Mouse (Mus musculus): ENCODE measurements around the gene Fam222b.

Fam222b gene

DNA sequence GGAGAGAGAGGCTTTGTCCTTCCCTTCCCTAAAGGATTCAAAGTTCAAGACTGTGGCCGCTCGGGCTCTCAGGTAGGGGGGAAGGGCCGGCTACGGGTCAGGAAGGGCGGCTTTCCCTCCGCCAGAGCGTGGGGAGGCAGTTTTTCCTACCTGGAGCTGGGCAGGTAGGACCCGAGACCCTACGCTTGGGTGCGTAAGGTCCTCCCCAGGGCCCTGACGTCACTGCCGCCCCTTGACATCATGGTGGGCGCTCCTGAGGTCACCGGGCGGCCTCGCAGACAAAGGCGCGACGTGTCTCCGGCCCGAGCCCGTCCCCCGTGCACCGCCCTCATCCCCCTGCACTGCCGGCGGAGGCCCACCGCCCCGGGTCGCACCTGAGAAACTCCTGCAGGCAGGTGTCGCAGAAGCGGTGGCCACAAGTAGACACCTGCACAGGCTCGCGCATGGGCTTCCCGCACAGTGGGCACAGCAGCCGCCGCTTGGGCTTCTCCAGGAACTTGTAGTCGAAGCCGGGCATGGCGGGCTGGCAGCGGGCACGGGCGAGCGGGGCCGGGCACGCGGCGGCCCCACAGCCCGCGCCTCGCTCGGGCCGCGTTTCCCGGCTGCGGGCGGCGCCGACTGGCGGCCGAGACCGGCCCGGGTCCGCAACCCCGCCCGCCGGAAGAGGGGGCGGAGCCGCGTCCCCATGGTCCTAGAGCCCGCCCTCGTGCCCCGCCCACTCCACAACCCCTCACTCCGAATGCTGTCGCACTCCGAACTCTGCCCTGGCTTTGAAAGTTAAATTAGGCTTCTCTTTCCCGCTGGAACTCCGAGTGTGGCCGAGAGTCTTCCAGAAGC, 70.7 kb downstream of the Fam222b start, which contains the start of gene Traf4:
Gene Traf4, minus strand, starts transcription at position 666 of the 837 bp plus-strand sequence.
- peak; percentile 60 to 66 for DNase-seq (ENCODE audit: low spot score in 2 of 2)

DNA sequence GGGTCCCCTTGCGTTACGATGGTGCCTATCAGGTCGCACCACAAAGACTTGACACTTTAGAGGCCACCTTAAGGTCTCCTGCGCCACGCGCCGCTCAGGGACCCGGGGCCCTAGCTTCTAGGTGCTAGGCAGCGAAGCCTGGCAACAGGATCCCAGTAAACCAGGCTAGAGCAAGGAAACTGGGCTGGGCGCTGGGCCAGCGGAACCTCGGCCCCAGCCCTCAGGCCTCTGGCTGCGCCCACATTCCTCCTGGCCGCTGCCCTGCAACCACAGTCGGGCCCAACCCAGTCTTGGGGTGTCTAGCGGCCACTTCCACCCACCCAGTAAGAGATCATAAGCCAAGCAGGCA, 71.3 kb downstream of the Fam222b start:
- no peak for DNase-seq (ENCODE audit: low spot score in 2 of 2)

DNA sequence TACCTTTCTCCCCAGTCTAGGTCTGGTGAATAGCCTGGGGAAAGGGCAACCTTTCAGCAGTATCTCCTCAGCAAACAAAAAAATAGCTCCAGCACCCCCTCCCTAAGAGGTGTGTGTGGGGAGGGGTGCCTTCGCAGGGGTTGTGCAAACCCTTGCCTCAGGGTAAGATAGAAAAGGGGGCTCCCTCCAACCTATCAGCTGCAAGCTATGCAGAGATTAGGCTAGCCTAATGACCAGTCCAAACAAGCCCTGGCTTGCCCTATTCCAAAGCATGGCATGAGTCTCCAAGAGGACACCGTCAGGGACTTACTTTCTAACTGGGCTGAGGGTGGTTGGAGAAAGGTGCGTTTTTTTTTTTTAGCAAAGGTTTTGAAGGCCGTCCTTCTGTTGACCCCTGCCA, 71.7 kb downstream of the Fam222b start:
- no peak for DNase-seq (ENCODE audit: low spot score in 2 of 2)

DNA sequence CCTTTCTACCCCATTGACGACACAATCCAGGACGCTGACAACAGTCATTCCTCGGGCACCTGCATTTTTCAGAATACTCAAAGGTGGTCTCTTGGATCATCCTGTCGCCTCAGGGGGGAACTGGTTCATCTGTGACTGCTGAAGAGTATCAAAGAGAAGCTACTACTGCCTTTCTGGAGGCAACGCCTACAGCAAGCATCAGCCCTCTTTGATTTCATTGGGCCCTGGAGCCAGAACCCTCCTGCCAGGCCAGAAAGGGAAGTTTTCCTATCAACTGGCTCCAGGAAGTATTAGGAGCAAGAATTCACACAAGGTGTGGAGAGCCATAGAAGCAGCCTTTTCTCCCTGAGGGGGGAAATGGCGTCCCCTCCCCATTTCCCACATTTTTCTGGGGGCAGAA, 72.2 kb downstream of the Fam222b start:
- no peak for DNase-seq (ENCODE audit: low spot score in 2 of 2)

DNA sequence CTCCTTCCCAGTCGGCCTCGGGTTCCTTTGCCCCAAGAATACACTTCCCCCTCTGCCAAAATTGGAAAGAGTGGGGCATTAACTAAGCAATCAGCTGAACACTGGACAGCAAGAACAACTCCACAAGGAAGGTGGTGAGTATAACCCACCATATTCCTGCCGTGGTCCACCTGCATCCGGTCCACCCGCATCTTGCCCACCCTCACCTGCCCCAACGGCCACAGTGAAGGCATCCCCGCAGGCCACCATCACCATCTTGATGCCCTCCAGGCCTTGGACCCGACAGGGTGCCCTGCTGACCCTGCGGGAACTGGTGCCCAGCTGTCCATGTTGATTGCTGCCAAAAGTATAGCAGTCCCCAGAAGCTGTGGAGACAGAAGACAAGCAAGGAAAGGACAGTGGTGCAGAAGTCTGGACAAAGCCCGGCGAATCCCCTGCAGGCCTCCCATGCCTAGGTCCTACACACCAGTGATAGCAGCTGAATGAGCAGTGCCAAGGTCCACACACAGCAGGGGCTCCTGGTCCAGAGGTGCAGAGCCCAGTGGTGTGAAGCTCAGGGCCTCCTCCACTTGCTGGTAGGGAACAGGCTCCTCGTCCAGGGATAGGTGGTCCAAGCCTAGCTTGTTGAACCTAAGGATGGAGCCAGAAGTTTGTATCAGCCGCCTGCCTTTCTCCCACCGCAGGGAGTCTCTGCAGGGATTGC, 72.9 kb downstream of the Fam222b start:
- DNase-seq (ENCODE audit: low spot score in 2 of 2) = no peak

DNA sequence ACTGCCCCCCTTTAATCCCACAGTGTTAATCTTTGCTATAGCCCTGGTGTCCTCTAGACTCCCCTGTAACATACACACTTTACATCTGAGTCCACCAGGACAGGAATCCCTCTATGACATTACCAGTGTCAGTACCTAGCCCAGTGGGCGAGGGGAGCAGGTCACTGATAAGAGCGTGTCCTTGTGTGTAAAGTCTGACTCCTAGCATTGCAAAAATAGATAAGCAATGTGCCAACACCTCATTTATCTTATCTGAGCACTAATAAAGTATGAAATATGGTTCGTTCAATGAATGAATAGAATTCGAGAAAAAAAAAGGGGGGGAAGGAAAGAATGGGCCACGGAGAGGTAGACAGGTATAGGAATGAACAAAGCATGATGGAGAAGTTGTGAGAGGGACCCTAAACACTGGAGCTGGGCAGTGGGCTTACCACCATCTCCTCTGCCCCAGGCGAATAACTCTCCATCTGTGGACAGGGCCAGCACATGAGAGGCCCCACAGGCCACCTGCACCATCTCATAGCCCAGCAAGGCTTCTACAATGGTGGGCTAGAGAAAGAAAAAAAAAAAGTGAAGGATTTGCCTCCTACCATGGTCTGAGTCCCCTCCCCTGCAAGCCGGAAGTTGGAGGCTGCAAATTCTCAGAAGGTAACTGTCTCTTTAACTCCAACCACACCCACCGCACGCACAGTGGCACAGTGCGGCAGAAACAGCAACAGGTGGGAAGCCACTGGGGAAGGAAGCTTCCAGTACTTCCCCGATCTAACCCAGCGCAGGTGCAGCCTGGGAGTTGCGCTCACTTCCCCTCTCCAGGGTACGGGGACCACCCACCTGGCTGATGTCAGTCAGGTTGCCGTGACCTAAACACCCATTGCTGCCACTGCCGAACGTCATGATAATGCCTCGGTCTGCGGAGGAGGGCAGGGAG, 74.3 kb downstream of the Fam222b start:
- no peak for DNase-seq (ENCODE audit: low spot score in 2 of 2)

DNA sequence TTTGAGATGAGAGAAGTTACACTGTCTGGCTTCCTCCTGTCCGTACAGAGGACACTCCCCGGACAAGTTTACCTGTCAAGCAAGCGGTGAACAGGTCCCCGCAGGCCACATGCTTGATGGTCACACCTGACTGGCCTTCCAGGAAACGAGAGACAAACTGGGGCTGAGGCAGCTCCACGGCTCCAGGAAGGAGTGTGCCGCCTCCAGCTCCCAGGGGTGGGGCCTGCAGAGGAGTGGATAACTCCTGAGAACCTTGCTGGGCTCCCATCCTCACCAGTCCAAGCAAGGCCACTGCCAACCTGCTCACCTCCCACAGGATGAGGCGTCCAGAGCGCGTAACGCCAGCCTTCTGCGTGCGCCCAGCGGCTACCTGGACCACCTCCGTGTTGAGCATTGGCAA, 75.8 kb downstream of the Fam222b start:
- no peak for DNase-seq (ENCODE audit: low spot score in 2 of 2)

DNA sequence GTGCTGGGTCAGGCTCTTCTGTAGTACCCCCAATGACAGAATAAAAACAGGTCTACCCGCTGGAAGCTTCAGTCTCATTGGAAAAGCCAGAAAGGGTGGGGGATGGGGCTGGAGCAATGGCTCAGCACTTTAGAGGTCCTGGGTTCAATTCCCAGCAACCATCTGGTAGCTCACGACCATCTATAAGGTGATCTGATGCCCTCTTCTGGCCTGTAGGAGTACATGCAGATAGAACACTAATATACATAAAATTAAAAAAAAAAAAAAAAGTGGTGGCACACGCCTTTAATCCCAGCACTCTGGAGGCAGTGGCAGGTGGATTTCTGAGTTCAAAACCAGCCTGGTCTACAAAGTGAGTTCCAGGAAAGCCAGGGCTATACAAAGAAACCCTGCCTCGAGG, 76.9 kb downstream of the Fam222b start:
- DNase-seq (ENCODE audit: low spot score in 2 of 2) = no peak

DNA sequence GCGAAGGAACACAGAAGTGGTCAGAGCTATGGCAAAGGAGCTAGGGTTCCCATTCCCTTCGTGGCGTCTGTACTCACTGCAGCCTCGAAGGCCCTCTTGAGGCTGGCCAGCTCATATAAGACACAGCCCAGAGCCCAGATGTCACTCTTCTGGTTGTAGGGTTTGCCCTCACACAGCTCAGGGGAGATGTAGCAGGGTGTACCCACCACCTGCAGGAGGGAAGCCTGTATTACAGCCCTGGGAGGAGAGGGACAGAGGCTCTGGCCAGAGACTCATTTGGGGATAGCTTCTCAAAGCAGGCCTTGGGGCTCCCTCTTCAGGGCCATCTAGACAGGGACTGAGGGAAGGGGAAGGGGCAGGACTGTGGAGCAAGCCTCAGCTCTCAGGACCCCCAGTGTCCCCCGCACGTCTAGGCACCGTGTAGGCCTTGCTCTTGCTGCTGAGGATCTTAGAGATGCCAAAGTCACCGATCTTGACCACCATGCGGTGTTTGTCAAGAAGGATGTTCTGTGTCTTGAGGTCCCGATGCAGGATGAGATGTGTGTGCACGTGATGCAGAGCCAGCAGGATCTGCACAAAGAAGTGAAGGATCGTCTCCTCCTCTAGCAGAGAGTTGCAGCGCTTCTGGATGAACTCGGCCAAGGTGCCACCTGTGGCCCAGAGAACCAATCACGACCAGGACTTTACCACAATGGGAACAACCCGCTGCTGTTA, 77.7 kb downstream of the Fam222b start:
- DNase-seq (ENCODE audit: low spot score in 2 of 2) = no peak

DNA sequence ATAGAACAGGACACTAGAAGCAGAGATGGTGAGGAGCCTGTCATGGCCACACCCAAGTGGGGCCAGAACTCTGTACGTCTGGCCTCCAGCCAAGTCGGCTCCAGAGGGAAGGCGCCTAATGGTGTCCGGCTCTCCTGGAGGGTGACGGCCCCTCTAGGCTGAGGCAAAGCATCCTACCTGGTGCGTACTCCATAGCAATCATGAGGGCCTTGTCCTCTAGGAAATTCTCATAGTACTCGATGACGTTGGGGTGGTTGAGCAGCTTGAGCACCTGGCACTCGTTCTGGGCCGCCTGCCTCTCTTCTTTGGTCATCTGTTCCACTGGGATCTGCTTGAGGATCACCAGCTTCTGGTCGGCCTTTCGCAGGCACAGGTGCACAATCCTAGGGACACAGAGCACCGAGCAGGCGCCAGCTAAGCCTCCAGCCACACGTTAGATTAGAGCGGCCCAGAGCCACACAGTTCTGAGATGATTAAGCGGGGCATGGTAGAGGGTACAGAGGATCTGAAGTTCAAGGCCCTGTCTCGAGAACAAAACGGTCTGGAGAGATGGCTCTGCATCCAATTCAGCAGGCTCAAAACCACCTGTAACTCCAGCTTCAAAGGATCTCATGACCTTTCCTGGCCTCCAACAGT, 78.4 kb downstream of the Fam222b start:
- no peak for DNase-seq (ENCODE audit: low spot score in 2 of 2)

DNA sequence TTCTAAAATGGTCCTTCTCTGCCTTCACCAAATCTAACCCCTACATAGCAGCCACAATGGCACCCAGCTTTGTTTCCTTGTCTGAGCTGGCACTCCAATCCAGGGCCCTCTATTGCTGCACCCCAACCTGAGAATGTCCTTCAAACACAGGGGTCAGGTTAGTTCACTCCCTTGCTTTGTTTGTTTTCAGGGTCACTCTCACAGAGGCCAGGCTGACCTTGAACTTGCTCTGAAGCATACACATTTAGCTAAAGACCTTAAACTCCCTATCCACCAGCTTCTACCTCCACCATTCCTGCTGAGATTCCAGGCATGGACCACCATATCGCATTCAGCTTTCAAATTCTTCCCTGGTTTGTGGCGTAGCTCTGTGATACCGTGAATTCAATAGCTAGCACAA, 80.0 kb downstream of the Fam222b start:
- DNase-seq (ENCODE audit: low spot score in 2 of 2) = no peak

DNA sequence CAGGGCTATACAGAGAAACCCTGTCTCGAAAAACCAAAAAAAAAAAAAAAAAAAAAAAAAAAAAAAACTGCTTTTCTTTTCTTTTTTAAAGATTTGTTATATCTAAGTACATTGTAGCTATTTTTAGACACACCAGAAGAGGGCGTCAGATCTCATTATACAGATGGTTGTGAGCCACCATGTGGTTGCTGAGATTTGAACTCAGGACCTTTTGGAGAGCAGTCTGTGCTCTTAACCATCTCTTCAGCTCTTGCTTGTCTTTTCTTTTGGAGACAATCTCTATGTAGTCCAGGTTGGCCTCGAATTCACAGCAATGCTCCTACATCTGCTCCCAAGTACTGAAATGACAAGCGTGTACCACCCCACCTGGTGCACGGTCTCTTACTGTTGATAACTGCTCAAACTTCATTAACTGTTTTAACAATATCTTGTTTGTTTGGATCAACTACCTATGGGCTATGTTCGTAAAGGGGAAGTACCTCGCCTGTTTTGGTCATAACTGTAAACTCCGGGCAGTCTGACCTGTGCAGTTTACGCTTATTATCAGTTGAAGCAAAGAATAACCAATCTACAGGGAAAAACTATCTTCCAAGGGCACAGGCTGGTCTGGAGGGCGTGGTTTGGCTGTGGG, 81.4 kb downstream of the Fam222b start:
- DNase-seq (ENCODE audit: low spot score in 2 of 2) = no peak

DNA sequence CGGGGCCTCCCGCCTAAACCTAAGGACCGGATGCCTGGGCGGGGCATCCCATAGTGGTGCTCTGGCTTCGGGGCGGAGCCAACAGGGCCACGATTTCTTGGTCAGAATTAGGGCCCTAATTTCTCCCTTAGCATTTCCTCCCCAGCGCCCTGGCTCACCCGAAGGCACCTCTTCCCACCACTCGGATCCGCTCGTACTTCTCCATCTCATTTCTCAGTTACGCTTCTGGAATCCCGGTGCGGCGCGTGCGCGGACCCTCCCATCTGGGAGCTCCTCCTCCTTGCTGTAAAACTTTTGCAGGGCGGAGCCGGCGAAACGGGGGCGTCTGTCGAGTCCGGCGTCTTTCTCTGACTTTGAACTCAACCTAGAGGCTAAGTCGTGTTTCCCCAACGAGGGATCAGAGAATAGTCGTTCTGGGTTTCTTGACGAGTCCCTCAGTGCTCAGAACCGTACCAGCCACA, 82.0 kb downstream of the Fam222b start, which contains the start of the genes Nek8 and Tlcd1:
Gene Nek8, minus strand, starts transcription at position 274 of the 461 bp plus-strand sequence.
Gene Tlcd1, plus strand, starts transcription at position 310 of the 461 bp plus-strand sequence.
- DNase-seq (ENCODE audit: low spot score in 2 of 2) = peak; percentile 82 to 85

DNA sequence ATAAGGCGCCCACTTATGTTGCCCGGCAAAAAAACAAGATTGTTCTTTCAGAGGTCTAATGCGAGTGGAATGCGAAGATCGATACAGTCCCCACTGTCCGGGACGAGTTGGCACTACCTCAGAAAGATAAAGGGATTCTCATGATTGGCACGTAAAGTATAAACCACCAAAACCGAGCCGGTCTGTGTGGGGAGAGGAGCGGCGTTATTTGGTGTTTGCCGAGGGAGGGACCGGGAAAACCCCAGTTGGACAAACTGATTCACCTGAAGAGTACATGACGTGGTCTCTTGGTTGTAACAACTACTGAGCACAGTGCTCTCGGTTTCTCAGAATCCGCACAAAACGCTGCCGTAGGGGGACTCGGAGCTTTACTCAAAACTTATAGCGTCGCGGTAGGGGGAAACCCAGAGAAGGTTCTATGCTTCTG, 82.5 kb downstream of the Fam222b start:
- no peak for DNase-seq (ENCODE audit: low spot score in 2 of 2)

DNA sequence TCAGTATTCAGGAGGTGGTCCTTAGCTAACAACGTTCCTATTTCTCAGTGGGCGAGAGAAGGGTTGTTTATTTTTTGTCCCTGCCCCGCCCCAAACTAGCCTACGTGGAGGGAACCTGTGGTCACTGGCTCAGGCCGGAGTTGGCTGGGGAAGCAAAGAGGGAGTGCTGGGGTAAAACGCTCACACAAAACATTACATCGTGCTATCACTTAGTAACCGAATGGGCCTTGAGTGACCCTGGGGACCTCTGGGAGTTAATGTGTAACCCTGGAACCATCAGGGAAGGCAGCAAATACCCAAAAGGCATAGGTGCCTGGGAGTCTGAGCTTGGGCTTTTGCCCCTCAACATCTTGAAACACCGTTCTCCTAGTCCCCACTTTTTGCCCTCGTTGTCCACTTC, 83.0 kb downstream of the Fam222b start:
- DNase-seq (ENCODE audit: low spot score in 2 of 2) = no peak

DNA sequence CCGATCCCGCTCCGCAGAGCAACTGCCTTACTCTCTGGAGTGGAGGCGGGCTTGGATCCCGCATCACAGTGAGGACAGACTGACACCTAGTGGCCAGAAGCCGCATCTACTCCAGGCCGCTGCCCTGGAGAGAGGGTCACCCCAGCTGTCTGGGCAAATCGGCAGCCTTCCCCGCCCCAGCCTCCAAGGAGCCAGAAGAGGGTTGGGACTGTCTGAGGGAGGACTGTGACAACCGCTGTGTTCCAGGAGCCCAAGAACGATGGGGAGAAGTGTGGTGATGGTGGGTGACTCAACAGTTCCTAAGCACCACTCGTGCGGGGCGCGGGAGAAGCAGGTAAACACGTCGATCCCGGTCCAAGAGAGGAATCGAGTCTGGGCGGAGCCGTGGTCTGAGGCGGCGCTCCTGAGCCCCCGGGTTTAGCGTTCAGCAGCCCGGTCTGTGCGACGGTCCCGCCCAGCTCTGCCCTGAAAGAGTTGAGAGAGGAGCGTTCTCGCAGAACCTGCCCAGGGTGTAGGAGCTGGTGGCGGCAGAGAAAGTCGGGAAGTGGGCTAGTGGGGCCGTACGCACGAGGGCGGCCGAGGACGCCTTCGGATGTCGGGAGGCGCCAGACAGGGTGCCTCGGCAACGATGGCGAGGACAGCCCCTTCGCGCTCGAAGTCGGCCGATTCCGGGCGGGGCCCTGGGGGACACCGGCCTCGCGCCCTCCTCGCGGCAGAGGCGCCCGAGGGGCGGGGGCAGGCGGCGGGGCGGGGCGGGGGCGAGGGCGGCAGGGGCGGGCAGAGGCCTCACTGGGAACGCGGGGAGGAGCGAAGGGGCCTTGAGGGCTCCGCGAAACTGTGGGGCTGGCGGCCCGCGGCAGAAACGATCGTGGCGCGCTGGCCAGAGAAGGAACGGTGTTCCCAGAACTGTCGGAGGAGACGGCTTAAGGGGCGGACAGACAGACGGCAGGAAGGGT, 83.7 kb downstream of the Fam222b start:
- peak; percentile 94 to 96 for DNase-seq (ENCODE audit: low spot score in 2 of 2)

DNA sequence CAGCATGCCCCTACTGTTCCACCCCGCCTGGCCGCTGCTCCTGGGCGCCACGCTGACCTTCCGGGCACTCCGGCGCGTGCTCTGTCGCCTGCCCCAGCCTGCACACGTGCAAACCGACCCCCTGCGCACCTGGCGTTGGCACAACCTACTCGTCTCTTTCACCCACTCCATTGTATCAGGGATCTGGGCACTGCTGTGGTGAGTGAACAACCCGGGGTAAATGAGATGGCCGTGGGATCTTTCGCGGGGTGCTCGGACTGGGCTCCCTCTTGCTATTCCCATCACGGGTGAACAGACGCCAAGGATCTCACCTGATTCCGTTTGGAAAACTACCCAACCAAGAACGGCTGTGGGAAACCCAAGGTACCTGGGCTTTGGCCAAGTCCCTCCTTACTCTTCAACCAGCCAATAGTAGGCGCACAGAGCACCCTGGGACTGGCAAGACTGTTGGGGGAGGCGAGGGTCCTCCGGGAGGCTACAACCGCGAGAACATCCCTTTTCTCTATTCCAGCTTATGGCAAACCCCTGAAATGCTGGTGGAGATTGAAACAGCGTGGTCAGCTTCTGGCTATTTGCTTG, 84.5 kb downstream of the Fam222b start:
- DNase-seq (ENCODE audit: low spot score in 2 of 2) = peak in 1 of 2 experiments; percentile 70

DNA sequence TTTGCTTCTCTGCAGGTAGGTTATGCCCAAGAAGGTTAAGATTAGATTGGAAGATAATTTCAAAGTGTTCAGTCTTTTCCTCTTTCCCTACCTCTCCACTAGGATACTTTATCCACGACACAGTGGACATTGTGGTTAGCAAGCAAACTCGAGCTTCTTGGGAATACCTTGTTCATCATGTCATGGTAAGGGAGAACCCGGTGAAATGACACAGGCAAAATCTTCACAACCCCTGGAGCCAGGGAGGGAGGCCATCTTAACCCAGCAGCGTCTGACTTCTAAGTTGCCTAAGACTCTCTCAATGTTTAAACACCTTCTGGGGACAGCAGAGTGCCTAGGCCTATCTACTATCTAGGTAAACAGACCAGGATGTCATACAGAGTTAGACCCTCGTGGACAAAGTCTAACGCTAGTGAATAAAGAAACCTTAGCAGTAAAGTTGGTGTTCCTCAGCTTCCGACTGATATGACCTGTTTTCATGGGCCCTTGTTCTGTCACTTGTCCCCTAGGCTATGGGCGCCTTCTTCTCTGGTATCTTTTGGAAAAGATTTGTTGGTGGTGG, 85.1 kb downstream of the Fam222b start:
- no peak for DNase-seq (ENCODE audit: low spot score in 2 of 2)
